Mouse (Mus musculus) C2C12 (cell line): ENCODE data around the gene Adamts20. TPM values are rescaled to one million over a fixed set of nuclear protein-coding genes. Genes with fewer than 3 reads are reported as not detected.

ENCODE experiments used
- H3K27me3 ChIP-seq: one replicate; pipeline ENCODE4 v1.6.1; 2011; ENCODE audit not compliant: control insufficient read depth, insufficient read depth, insufficient read length
- H3K36me3 ChIP-seq: one replicate; pipeline ENCODE4 v1.6.1; 2011; ENCODE audit not compliant: control insufficient read depth, insufficient read depth
- H3K4me3 ChIP-seq: one replicate; pipeline ENCODE4 v1.5.1; 2011; ENCODE audit warnings: mild to moderate bottlenecking, control low read depth; ENCODE audit not compliant: poor library complexity, insufficient read depth, severe bottlenecking
- H3K79me2 ChIP-seq: one replicate; pipeline ENCODE4 v1.6.1; 2011; ENCODE audit not compliant: control insufficient read depth, insufficient read depth
- H3K79me3 ChIP-seq: one replicate; pipeline ENCODE4 v1.6.1; 2011; ENCODE audit warnings: low read depth, control low read depth
- H3ac ChIP-seq: one replicate; pipeline ENCODE3; 2011; ENCODE audit warnings: low read depth; ENCODE audit not compliant: control insufficient read depth, insufficient read length
- CEBPB ChIP-seq: IDR thresholded peaks from one replicate; pipeline ENCODE4 v1.6.1; 2011; ENCODE audit warnings: low read depth, mild to moderate bottlenecking, control low read depth, moderate library complexity
- CTCF ChIP-seq: IDR thresholded peaks from one replicate; pipeline ENCODE4 v1.5.1; 2011; ENCODE audit not compliant: control insufficient read depth, insufficient read depth, insufficient read length
- FOSL1 ChIP-seq: IDR thresholded peaks from one replicate; pipeline ENCODE4 v1.8.0; 2011; ENCODE audit warnings: mild to moderate bottlenecking, low read length; ENCODE audit not compliant: poor library complexity, insufficient read depth, severe bottlenecking
- MAX ChIP-seq: IDR thresholded peaks from one replicate; pipeline ENCODE4 v1.6.1; 2011; ENCODE audit warnings: mild to moderate bottlenecking, control low read depth
- MYOD1 ChIP-seq: IDR thresholded peaks from one replicate; pipeline ENCODE4 v1.6.1; 2011; ENCODE audit warnings: low read depth; ENCODE audit not compliant: control insufficient read depth, insufficient read length
- MYOG ChIP-seq: IDR thresholded peaks from one replicate; pipeline ENCODE4 v1.6.1; 2011; ENCODE audit not compliant: control insufficient read depth, insufficient read length; ENCODE audit errors: extremely low read depth
- USF1 ChIP-seq: IDR thresholded peaks from one replicate; pipeline ENCODE4 v1.6.1; 2011; ENCODE audit warnings: low read depth, mild to moderate bottlenecking, control low read depth, moderate library complexity
- polyA plus RNA-seq: library from polyadenylated mRNA; unstranded; fragments of >200 nt; fragmentation: generic; extraction: Trizol; gene quantifications from one replicate; pipeline ENCODE4 v1.2.1, GENCODE M21; 2012; ENCODE audit warnings: missing spikeins

Gene Adamts20
- polyA plus RNA-seq, 1 experiment: not detected

- H3K27me3 ChIP-seq: no peaks in the 10 kb centered on the region
- no peaks in the 10 kb centered on the region for H3K79me2 ChIP-seq
- no peaks in the 10 kb centered on the region for H3K36me3 ChIP-seq
- H3ac ChIP-seq: no peak overlapping the region
- TF ChIP-seq USF1 (no peak), CTCF (no peak), MAX (no peak), CEBPB (no peak), MYOD1 (no peak), FOSL1 (no peak), MYOG (no peak)
- H3K79me3 ChIP-seq: no peaks in the 10 kb centered on the region
- no peak overlapping the region for H3K4me3 ChIP-seq
These were observed 202.0 kb downstream of the Adamts20 start for GRCm38 (mm10) chr15:94263241-94263640.

- no peak overlapping the region for H3ac ChIP-seq
- H3K27me3 ChIP-seq: no peaks in the 10 kb centered on the region
- TF ChIP-seq MYOG (no peak), MYOD1 (no peak), CTCF (no peak), MAX (no peak), USF1 (no peak), FOSL1 (no peak), CEBPB (no peak)
- H3K4me3 ChIP-seq: no peak overlapping the region
- H3K36me3 ChIP-seq: no peaks in the 10 kb centered on the region
- H3K79me2 ChIP-seq: no peaks in the 10 kb centered on the region
- no peaks in the 10 kb centered on the region for H3K79me3 ChIP-seq
These were observed 205.7 kb downstream of the Adamts20 start for GRCm38 (mm10) chr15:94259497-94259896.

GRCm38 (mm10) chr15:94255538-94255937, 209.7 kb downstream of the Adamts20 start:
- Histone ChIP-seq H3K79me3 (no peaks in the 10 kb centered on the region), H3K4me3 (no peak overlapping the region), H3K79me2 (no peaks in the 10 kb centered on the region), H3ac (no peak overlapping the region), H3K36me3 (no peaks in the 10 kb centered on the region), H3K27me3 (no peaks in the 10 kb centered on the region)
- TF ChIP-seq MAX: no peak
- TF ChIP-seq MYOD1: no peak
- TF ChIP-seq CEBPB: no peak
- no peak for TF ChIP-seq USF1
- TF ChIP-seq CTCF: no peak
- no peak for TF ChIP-seq FOSL1

- Histone ChIP-seq H3K4me3 (no peak overlapping the region), H3ac (no peak overlapping the region), H3K36me3 (no peaks in the 10 kb centered on the region), H3K27me3 (no peaks in the 10 kb centered on the region), H3K79me2 (no peaks in the 10 kb centered on the region), H3K79me3 (no peaks in the 10 kb centered on the region)
- TF ChIP-seq MAX (no peak), MYOG (no peak), CTCF (no peak), MYOD1 (no peak), FOSL1 (no peak), CEBPB (no peak), USF1 (no peak)
These were observed 210.2 kb downstream of the Adamts20 start for GRCm38 (mm10) chr15:94254861-94255516.

- Histone ChIP-seq H3K27me3 (no peaks in the 10 kb centered on the region), H3ac (no peak overlapping the region), H3K79me3 (no peaks in the 10 kb centered on the region), H3K4me3 (no peak overlapping the region), H3K79me2 (no peaks in the 10 kb centered on the region), H3K36me3 (no peaks in the 10 kb centered on the region)
- TF ChIP-seq CTCF (no peak), FOSL1 (no peak), USF1 (no peak), MAX (no peak), MYOD1 (no peak), MYOG (no peak), CEBPB (no peak)
These were observed 210.9 kb downstream of the Adamts20 start for GRCm38 (mm10) chr15:94254091-94254860.
